Mouse (Mus musculus) thymus, adult 2 months (tissue): ENCODE data around the gene Gm2174.

Experiments
- CTCF ChIP-seq: fragments of 200-500 bp; IDR thresholded peaks from 2 replicates; pipeline ENCODE4 v1.5.1; 2012; ENCODE audit warnings: mild to moderate bottlenecking, control low read depth, low read length, moderate library complexity, borderline replicate concordance; ENCODE audit not compliant: control insufficient read depth, poor library complexity, insufficient read depth; ENCODE audit errors: extremely low read depth
- POLR2A ChIP-seq: fragments of 200-500 bp; IDR thresholded peaks from 2 replicates; pipeline ENCODE4 v1.6.1; 2012; ENCODE audit warnings: mild to moderate bottlenecking, low read length, control low read depth, moderate library complexity; ENCODE audit not compliant: control insufficient read depth, poor library complexity, insufficient read depth; ENCODE audit errors: extremely low read depth

- no peak for TF ChIP-seq CTCF
- no peak for TF ChIP-seq POLR2A
Measured at GRCm38 (mm10) chrX:56404646-56405045, 43.1 kb upstream of the Gm2174 start.
